Mouse (Mus musculus) neutrophil, adult 5-6 weeks (primary cell): ENCODE measurements around the gene 4930590J08Rik. TPM values are rescaled to one million over a fixed set of nuclear protein-coding genes. Genes with fewer than 3 reads are reported as not detected.
"Not testable (repeated sequence)": the region's sequence is repeated elsewhere in the genome, so short reads cannot be mapped to it uniquely, and the experiment has no call there.

Experiments
- ATAC-seq: fragments of 151-379, 151-347 bp; 2 replicates; pipeline ENCODE4 v1.8.0; 2017; ENCODE audit warnings: mild to moderate bottlenecking, moderate TSS enrichment; ENCODE audit not compliant: insufficient number of reproducible peaks, poor library complexity, low FRiP score, severe bottlenecking; ENCODE audit errors: extremely low read depth
- total RNA-seq: library from RNA; stranded (forward); fragments of 200-1000 nt; gene quantifications from 2 replicates; pipeline ENCODE4 v1.2.3, GENCODE M21; 2017

The 4930590J08Rik gene
- total RNA-seq, 1 experiment from 2014 or later = 4.9 TPM

GRCm38 (mm10) chr6:91958015-91958414 lies 55.4 kb downstream of the 4930590J08Rik start:
- ATAC-seq = not testable (repeated sequence)

DNA sequence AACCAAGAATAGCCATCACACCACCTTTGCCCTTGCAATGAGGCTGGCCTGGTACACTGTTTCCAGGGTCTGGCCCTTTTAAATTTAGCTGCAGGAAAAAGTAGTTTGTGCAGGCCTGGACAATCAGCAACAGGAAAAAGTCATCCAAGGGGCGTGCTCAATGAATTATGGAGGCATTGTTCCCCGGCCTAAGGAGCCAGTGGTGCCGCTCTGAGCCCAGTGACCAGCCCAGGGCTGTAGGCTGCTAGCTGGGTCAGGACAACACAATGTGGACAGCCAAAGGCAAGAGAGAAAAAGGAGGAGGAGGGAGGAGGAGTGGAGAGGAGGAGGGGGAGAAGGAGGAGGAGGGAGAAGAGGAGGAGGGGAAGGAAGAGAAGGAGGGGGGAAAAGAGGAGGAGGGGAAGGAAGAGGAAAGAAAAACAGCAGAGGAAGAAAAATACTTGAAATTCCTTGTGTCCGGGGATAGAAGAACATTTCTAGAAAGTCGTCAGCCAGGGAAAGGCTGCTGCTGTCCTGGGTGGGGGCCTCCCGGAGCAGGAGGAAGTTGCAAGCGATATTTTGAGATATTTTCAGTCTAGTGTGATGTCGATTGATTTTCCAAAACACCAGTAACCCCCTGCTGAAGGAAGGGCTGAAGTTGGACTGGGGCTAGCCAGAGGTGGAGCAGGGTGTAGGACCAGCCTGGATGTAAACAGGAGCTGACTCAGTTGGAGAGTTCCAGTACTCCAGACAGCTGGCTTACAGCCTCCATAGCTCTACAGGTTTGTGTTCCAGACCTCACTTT lies 57.6 kb downstream of the 4930590J08Rik start:
- no peak for ATAC-seq

GRCm38 (mm10) chr6:91963429-91963828 lies 60.8 kb downstream of the 4930590J08Rik start:
- no peak for ATAC-seq

DNA sequence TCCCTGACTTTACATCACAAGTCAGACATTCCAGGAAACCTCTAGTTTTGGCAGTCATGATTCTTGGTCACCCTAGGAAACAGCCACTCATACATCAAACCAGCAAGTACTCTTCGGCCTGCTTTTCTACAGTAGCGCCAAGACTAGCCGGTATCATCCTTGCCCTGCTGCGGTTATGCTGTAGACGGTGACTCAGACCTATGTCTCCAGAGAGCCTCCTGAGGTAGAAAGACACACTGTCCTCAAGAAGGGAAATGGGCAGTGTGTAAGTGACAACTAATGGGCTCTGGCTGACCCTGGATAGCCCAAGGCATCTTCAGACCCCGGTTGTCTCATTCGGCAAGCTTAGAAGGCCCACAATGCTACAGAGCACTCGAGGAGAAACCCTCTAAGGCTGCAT lies 62.5 kb downstream of the 4930590J08Rik start:
- no peak for ATAC-seq

DNA sequence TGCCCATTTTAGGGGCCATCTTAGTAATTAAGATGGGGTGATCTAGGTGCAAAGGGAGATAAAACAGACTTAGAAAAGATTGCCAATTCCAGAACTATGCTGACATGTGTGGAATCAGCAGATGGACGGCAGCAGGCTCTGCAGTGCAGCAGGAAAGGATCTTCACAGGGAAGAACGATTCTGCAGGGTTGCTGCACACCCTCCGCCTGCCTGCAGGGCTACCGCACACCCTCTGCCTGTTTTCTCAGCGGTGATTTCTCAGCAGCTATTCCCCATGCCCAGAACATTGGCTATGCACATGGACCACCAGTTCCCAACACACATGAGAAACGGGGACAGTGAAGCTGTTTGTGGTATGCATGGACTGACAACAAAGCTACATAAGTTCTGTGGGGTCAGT lies 63.4 kb downstream of the 4930590J08Rik start:
- no peak for ATAC-seq

GRCm38 (mm10) chr6:91972201-91972646 lies 69.6 kb downstream of the 4930590J08Rik start:
- no peak for ATAC-seq

DNA sequence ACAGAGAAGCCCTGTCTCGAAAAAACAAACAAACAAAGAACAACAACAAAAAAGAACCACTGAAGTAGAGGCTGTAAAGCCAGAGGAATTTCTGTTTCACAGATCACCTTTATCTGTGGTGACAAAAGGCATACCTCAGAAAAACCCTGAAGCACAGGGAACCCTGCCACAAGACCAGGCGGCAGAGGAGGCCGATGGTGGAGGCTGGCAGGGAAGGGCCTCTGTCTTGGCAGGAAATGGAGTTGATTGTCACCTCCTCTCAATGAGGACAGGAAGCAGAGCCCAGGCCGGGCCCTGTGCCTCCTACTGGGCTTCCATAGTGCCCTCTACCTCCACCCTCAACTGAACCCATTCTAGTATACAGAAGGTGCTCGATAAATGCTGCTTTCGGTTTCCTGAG lies 71.4 kb downstream of the 4930590J08Rik start:
- ATAC-seq = no peak

- ATAC-seq = no peak
These were observed 76.0 kb downstream of the 4930590J08Rik start, which contains the start of gene Fgd5 for GRCm38 (mm10) chr6:91978371-91979300. Gene Fgd5 (plus strand): TSS chr6:91978878.

DNA sequence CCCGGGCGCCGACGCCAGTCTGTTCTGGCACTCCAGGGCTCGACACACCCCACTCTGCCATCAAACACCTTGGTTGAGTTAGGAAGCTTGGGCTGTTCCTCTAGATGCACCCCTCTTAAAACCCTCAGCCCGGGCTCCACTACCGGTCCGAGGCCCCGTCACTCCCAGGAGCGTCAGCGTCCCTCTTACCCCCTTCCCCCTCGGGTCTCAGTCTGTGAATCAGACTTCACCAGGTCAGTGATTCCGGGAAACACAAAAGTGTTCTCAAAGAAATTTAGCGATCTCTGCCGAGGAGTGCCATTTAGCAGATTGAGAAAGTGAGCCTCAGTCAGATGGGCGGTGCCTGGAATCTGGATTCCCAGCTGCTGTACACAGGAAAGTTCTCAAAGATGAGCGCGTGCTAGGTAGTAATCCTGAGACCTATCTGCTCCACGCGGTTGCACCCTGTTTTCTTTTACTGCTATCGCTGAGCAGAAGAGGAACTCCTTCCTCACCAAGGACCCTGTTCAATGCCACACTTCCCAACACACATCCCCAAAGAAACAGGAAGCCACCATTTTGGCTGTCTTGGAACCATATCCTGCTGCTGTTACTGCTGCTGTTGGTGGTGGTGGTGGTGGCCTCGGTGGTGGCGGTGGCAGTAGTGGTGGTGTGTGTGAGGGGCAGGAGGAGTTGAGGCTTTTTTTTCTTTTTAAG lies 76.8 kb downstream of the 4930590J08Rik start:
- ATAC-seq = no peak

GRCm38 (mm10) chr6:91980011-91980410 lies 77.4 kb downstream of the 4930590J08Rik start:
- no peak for ATAC-seq

DNA sequence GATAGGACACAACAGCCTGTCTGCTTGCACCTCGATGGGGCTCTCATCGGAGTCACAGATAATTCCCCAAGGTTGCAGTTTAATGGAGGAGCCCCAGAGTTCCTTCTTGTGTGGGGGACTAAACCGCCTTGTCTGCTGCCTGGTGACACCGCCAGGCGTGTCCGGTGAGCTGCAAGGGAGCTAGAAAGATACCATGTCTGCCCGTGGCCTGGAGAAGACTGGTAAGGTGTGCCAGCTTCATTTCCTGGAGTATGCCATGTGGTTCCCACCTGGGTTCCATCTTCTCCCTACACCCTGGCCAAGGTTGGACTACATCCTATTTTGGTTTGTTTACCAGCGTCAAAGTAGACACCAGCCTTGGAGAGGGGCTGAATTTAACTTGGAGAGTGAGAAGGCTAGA lies 87.5 kb downstream of the 4930590J08Rik start:
- ATAC-seq = no peak

DNA sequence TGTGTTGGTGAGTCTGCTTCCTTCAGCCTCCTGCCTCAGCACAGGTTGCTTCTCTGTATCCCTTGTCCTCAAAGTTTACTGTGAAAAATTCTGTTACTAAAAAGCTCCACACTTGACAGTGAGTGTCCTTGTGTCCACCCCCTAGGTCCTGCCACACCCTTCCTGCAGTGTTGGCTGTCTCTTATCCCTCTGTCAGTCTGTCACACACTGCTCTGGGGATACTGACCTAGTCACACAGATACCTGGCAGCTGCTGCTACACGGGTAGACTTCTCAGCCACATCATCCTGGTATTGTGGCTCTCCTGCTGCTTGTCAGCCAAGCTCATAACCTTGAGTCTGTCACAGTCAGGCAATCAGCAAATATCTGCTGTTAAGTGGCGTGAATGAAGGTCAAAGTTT lies 90.2 kb downstream of the 4930590J08Rik start:
- ATAC-seq = no peak

DNA sequence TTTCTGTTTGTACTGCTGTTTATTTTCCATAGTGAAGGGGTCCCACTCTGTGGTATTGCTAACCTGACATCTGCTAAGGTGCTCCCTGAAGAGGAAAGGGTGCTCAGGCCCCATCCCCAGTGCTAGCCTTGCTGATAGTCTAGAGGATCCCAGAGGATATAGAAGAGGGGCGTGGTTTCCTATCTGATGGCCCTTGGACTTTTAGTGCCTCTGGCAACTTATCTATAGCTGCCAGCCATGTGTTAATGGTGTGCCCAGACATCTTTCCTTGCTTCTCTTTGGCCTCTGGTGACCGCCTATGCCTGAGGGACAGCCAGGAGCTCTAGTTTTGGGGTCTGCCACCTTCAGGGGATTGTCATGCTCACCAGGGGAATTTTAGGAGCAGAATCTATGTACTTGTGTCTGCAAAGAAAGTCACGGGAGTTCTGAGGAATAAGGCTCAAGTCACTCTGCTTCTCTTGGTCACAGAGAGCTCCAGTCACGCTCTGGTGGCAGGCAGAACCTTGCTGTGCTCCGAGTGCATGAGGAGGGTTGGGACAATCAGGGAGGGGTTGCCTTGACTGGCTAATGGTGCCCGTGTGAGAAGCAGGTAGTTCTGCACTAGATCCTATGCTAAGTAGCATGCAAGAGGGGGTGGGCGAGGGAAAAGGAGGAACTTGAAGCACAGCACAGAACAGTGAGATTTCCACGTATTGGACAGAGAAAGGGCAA lies 91.3 kb downstream of the 4930590J08Rik start:
- no peak for ATAC-seq

- no peak for ATAC-seq
These were observed 93.5 kb downstream of the 4930590J08Rik start for GRCm38 (mm10) chr6:91996072-91996471.

Other genes starting within 250 kb of the 4930590J08Rik start
- gene Slc6a6, start 218.8 kb upstream of the 4930590J08Rik start, total RNA-seq = 143 and 169 TPM in 2 replicates
- gene Grip2, start 75.6 kb upstream of the 4930590J08Rik start, total RNA-seq = not detected in 2 replicates
- gene Ccdc174, start 24.8 kb upstream of the 4930590J08Rik start, total RNA-seq = 74.0 and 86.0 TPM in 2 replicates
- gene Fgd5, start 76.1 kb downstream of the 4930590J08Rik start, total RNA-seq = 0.25 TPM in 1 of 2 replicates, not detected in the other
- gene Nr2c2, start 188.6 kb downstream of the 4930590J08Rik start, total RNA-seq = 69.7 and 77.7 TPM in 2 replicates